Comparison of ENCODE assay signal across 9 mouse cellular contexts in genomic region chr19:22883744-22884317, GRCm38 (mm10).
DNase-seq lines count a peak whose midpoint lies in the region; ATAC-seq and TF ChIP-seq lines count a peak whose summit lies in the region.
"Had no signal": no experiment of that assay in that cellular context is flagged by ENCODE, and none has a peak within 500 bp of the region (broad histone marks: within the 10 kb centered on the region; RNA-seq: fewer than 3 reads in every experiment).

No protein-coding gene starts in this region.

- H3K27ac ChIP-seq in forebrain, postnatal 0 days (ENCODE audit: low read depth, low read length) = no peak overlapping the region
- H3K27ac ChIP-seq in hindbrain, embryonic 14.5 days = no peak overlapping the region
- H3K27ac ChIP-seq: macrophage had no signal

- H3K4me3 ChIP-seq in forebrain, postnatal 0 days (ENCODE audit: low read depth, low read length) = peak overlapping the region; percentile 24
- H3K4me3 ChIP-seq in hindbrain, embryonic 14.5 days (replicated peaks; ENCODE audit: low read length) = no peak overlapping the region

- H3K4me1 ChIP-seq in forebrain, postnatal 0 days (ENCODE audit: insufficient read depth) = 0 out of 2 replicates have a peak, but pooled peaks cover 5% of the 10 kb centered on the region
- H3K4me1 ChIP-seq in hindbrain, embryonic 14.5 days (replicated peaks; ENCODE audit: control insufficient read depth, insufficient read depth, low read length) = no peaks in the 10 kb centered on the region

- no peaks in the 10 kb centered on the region for H3K36me3 ChIP-seq in forebrain, postnatal 0 days (ENCODE audit: insufficient read depth)
- H3K36me3 ChIP-seq in hindbrain, embryonic 14.5 days (replicated peaks; ENCODE audit: control insufficient read depth, insufficient read depth) = no peaks in the 10 kb centered on the region

- no peaks in the 10 kb centered on the region for H3K9me3 ChIP-seq in forebrain, postnatal 0 days (ENCODE audit: low read length)
- H3K9me3 ChIP-seq in hindbrain, embryonic 14.5 days (ENCODE audit: control insufficient read depth, low read length) = no peaks in the 10 kb centered on the region

- DNase-seq in R1 (ENCODE audit: low read depth, low spot score) = peak; percentile 78
- peak; percentile 78 to 84 for DNase-seq in cerebellum, adult 18-20 months
- DNase-seq in forebrain, postnatal 0 days = peak; percentile 87
- DNase-seq in hindbrain, embryonic 14.5 days (ENCODE audit: low spot score) = peak; percentile 85
- DNase-seq in layer of hippocampus, postnatal 14 days (ENCODE audit: low spot score in 2 of 2) = peak; percentile 59 to 88
- DNase-seq in lung, postnatal 25 days (ENCODE audit: low spot score) = peak; percentile 42
- peak; percentile 41 for DNase-seq in right cerebral cortex, postnatal 4 days
- no peak for DNase-seq in urinary bladder, postnatal 4 days (ENCODE audit: low spot score in 2 of 2)

- WGBS in forebrain, postnatal 0 days = 18% methylated on average over 18 of the region's 18 CpGs
- 25% methylated on average over 18 of the region's 18 CpGs for WGBS in hindbrain, embryonic 14.5 days

- H3K9ac ChIP-seq in forebrain, postnatal 0 days = no peak overlapping the region
- H3K9ac ChIP-seq in hindbrain, embryonic 14.5 days = no peak overlapping the region

- ATAC-seq in forebrain, postnatal 0 days = peak; percentile 92
- ATAC-seq in hindbrain, embryonic 14.5 days (ENCODE audit: low FRiP score) = peak; percentile 84

- H3K4me2 ChIP-seq in forebrain, postnatal 0 days (ENCODE audit: low read depth) = peak overlapping the region; percentile 46
- peak overlapping the region; percentile 45 for H3K4me2 ChIP-seq in hindbrain, embryonic 14.5 days (replicated peaks)

- H3K27me3 ChIP-seq in forebrain, postnatal 0 days (ENCODE audit: insufficient read depth, low read length) = no peaks in the 10 kb centered on the region
- H3K27me3 ChIP-seq in hindbrain, embryonic 14.5 days (ENCODE audit: control insufficient read depth, insufficient read depth, low read length) = no peaks in the 10 kb centered on the region

- peak; percentile 87 for TF ChIP-seq CTCF in forebrain, postnatal 0 days (IDR thresholded peaks at IDR 0.05; ENCODE audit: low read depth)

Comparison
In these comparisons a context has a peak if more than half of its experiments do, and no peak if none do; other contexts are left out.
1. DNase-seq: peak in R1 (single experiment), cerebellum, adult 18-20 months (2 of 2), forebrain, postnatal 0 days (single experiment), hindbrain, embryonic 14.5 days (single experiment), layer of hippocampus, postnatal 14 days (2 of 2), lung, postnatal 25 days (single experiment) and right cerebral cortex, postnatal 4 days (single experiment); none in urinary bladder, postnatal 4 days (0 of 2).